Mouse (Mus musculus) midbrain, embryonic 11.5 days (tissue): ENCODE data around the gene Il25. TPM values are rescaled to one million over a fixed set of nuclear protein-coding genes. Genes with fewer than 3 reads are reported as not detected.

Source experiments
- ATAC-seq: fragments of 200-750 bp; cut with Nextera tagmentation; 2 replicates; pipeline ENCODE4 v1.8.0; 2017; ENCODE audit warnings: moderate TSS enrichment, moderate library complexity; ENCODE audit not compliant: low FRiP score
- DNase-seq: peaks from one replicate; pipeline ENCODE4 v3.0.0; 2015; ENCODE audit warnings: low spot score; ENCODE audit errors: missing footprints
- H3K27ac ChIP-seq: fragments of 300-500 bp; sonication (generic); 2 replicates; pipeline ENCODE4 v1.5.1; 2014; ENCODE audit warnings: low read depth, low read length
- H3K27me3 ChIP-seq: fragments of 300-500 bp; sonication (generic); 2 replicates; pipeline ENCODE4 v1.6.1; 2014; ENCODE audit warnings: mild to moderate bottlenecking, low read length, moderate library complexity, mixed read lengths; ENCODE audit not compliant: control insufficient read depth, insufficient read depth
- H3K36me3 ChIP-seq: fragments of 300-500 bp; sonication (generic); 2 replicates; pipeline ENCODE4 v1.6.1; 2014; ENCODE audit warnings: mild to moderate bottlenecking, low read length, moderate library complexity, mixed read lengths; ENCODE audit not compliant: control insufficient read depth, insufficient read depth
- H3K4me1 ChIP-seq: fragments of 300-500 bp; sonication (generic); 2 replicates; pipeline ENCODE4 v1.6.1; 2014; ENCODE audit warnings: low read length; ENCODE audit not compliant: control insufficient read depth, insufficient read depth
- H3K4me2 ChIP-seq: fragments of 300-500 bp; sonication (generic); 2 replicates; pipeline ENCODE4 v1.6.1; 2014; ENCODE audit warnings: mild to moderate bottlenecking, moderate library complexity
- H3K4me3 ChIP-seq: fragments of 300-500 bp; sonication (generic); 2 replicates; pipeline ENCODE4 v1.5.1; 2014; ENCODE audit warnings: low read depth, low read length
- H3K9ac ChIP-seq: fragments of 300-500 bp; sonication (generic); 2 replicates; pipeline ENCODE4 v1.6.1; 2014; ENCODE audit warnings: low read length
- H3K9me3 ChIP-seq: fragments of 300-500 bp; sonication (generic); 2 replicates; pipeline ENCODE4 v1.6.1; 2016; ENCODE audit warnings: low read length; ENCODE audit not compliant: control insufficient read depth
- WGBS: fragments of 180-500 bp; shearing (Covaris S2); extraction: QIAGEN DNeasy Blood & Tissue Kit; methylation state at CpG from one replicate; pipeline ENCODE4 v1.1.7; 2014; 5-methylcytosine and 5-hydroxymethylcytosine counted together
- polyA plus RNA-seq: library from polyadenylated mRNA; unstranded; fragments of >200 nt; fragmentation: Nextera tagmentation; extraction: Ambion mirVana; gene quantifications from 2 replicates; pipeline ENCODE4 v1.2.1, GENCODE M21; 2014

The Il25 gene
- polyA plus RNA-seq: not detected in 2 replicates

DNA sequence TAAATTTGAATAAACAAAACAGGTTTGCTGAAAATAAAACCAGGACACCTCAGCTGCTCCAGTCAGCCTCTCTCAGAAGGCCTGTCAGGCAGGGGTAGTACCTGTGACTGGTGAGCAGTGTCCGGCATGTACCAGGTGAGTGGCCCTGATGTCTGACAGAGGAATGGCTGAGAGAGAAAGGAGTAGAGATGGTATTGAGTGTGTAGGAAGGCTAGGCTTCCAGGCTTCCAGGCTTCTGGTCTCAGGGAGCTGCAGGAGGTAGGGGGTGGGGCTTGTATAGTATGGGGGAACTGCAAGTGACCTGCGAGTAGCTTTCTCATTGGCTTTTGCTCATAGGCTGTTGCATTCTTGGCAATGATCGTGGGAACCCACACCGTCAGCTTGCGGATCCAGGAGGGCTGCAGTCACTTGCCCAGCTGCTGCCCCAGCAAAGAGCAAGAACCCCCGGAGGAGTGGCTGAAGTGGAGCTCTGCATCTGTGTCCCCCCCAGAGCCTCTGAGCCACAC, at the start of gene Il25:
Gene Il25 (plus strand): TSS at position 51 of the 506 bp plus-strand sequence.
- H3K4me2 ChIP-seq: no peak within 1 kb of the TSS
- 40% methylated on average over 6 of the region's 6 CpGs for WGBS
- DNase-seq (no peak), ATAC-seq (no peak)
- H3K4me1 ChIP-seq: peaks cover under 1% of the 10 kb centered on the region; the same call in 1 of the 2 replicates
- H3K9ac ChIP-seq: no peak within 1 kb of the TSS
- no peak within 1 kb of the TSS for H3K27ac ChIP-seq
- no peaks in the 10 kb centered on the region for H3K36me3 ChIP-seq
- H3K4me3 ChIP-seq: no peak within 1 kb of the TSS
- H3K9me3 ChIP-seq: no peaks in the 10 kb centered on the region
- no peaks in the 10 kb centered on the region for H3K27me3 ChIP-seq

DNA sequence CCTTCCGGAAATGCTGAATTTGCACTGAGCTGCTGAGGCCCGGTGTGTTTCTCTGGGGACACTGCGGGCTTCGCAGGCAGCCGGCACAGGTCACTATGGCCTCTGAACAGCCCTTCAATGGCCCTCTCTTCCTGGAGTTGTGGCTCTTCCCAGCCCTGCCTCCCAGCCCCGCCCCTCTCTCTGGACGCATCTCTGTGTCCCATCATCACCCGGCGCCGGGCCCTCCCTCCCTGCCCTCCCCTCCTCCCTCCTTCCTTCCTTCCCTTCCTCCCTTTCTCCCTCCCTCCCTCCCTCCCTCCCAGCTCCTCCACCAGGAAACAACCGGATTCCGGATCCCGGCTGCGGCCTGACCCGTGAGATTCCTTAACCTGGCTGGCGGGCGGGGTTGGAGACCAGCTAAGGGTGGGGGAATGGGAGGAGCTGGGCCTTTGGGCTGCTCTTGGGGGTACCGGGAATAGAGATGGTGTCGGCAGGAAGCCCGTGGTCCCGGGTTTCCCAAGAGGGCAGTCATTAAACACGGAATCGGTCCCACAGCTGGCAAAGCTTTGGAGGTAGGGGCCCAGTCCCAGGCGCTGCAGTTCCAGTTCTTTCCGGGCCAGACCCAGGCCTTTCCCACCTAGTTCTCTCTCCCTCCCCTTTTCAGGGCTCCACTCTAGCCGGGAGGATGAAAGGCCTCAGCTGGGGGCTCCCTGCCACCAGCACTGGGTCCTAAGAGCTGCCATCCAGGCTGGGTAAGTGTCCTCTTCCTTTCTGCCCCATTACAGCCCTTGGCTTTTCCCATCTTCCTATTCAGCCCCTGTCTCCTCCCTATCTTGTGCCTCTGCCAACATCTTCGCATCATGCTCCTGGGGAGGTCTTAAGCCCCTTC, 49.1 kb upstream of the Il25 start, which contains the start of the genes Bcl2l2 and Gm20521:
Gene Bcl2l2 (plus strand): TSS at position 224 of the 868 bp plus-strand sequence.
Gene Gm20521 (plus strand): TSS at position 288 of the 868 bp plus-strand sequence.
- peak within 1 kb of the TSS; percentile 75 for H3K9ac ChIP-seq
- no peaks in the 10 kb centered on the region for H3K36me3 ChIP-seq
- peak within 1 kb of the TSS; percentile 47 for H3K4me3 ChIP-seq

GRCm38 (mm10) chr14:54884022-54884712, 48.3 kb upstream of the Il25 start:
- peaks cover 14% of the 10 kb centered on the region for H3K4me1 ChIP-seq
- 40% methylated on average over 21 of the region's 21 CpGs for WGBS
- peak overlapping the region; percentile 47 for H3K4me3 ChIP-seq
- no peak overlapping the region for H3K27ac ChIP-seq
- H3K9me3 ChIP-seq: no peaks in the 10 kb centered on the region
- ATAC-seq (no peak), DNase-seq (peak; percentile 73)
- H3K9ac ChIP-seq: peak overlapping the region; percentile 75
- no peaks in the 10 kb centered on the region for H3K27me3 ChIP-seq
- H3K4me2 ChIP-seq: peak overlapping the region; percentile 69
- H3K36me3 ChIP-seq: no peaks in the 10 kb centered on the region

More for the DNA sequence above, 49.1 kb upstream of the Il25 start, which contains the start of the genes Bcl2l2 and Gm20521:
- Histone ChIP-seq H3K4me2 (peak within 1 kb of the TSS; percentile 69), H3K27me3 (no peaks in the 10 kb centered on the region), H3K27ac (peak within 1 kb of the TSS; percentile 55), H3K9me3 (no peaks in the 10 kb centered on the region), H3K4me1 (peaks cover 14% of the 10 kb centered on the region)
- ATAC-seq: peak; percentile 93
- DNase-seq: peak; percentile 98
- under 1% methylated on average over 27 of the region's 27 CpGs for WGBS

- DNase-seq (no peak), ATAC-seq (no peak)
- H3K4me2 ChIP-seq: no peak overlapping the region
- H3K4me3 ChIP-seq: no peak overlapping the region
- no peaks in the 10 kb centered on the region for H3K36me3 ChIP-seq
- H3K9ac ChIP-seq: no peak overlapping the region
- no peak overlapping the region for H3K27ac ChIP-seq
- peaks cover 14% of the 10 kb centered on the region for H3K4me1 ChIP-seq
- WGBS: 94% methylated on average over 11 of the region's 11 CpGs
- no peaks in the 10 kb centered on the region for H3K27me3 ChIP-seq
- no peaks in the 10 kb centered on the region for H3K9me3 ChIP-seq
These were observed 47.2 kb upstream of the Il25 start for GRCm38 (mm10) chr14:54885309-54885708.

DNA sequence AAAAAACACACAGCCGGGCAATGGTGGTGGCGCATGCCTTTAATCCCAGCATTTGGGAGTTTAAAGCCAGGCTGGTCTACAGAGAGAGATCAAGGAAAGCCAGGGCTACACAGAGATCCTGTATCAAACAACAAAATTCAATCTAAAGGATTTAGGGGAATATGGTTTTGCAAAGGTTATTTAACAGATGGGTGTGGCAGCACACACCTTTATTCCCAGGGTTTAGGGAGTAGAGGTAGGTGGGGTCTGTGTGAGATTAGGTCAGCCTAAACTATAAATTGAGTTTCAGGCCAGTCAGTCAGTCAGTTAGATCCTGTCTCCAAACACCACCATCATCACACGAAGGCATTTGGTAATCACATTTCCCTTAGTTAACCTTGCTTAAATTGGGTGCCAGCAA, 40.3 kb upstream of the Il25 start, which contains the start of gene Pabpn1:
Gene Pabpn1 (plus strand): TSS at position 301 of the 400 bp plus-strand sequence.
- peak within 1 kb of the TSS; percentile 61 for H3K9ac ChIP-seq
- DNase-seq (no peak), ATAC-seq (no peak)
- peak within 1 kb of the TSS; percentile 99 for H3K4me3 ChIP-seq
- no peaks in the 10 kb centered on the region for H3K9me3 ChIP-seq
- H3K27ac ChIP-seq: peak within 1 kb of the TSS; percentile 72
- H3K4me1 ChIP-seq: peaks cover 12% of the 10 kb centered on the region; the same call in 1 of the 2 replicates
- H3K27me3 ChIP-seq: no peaks in the 10 kb centered on the region
- peaks cover 8% of the 10 kb centered on the region for H3K36me3 ChIP-seq
- H3K4me2 ChIP-seq: peak within 1 kb of the TSS; percentile 50
- 96% methylated on average over 3 of the region's 3 CpGs for WGBS

DNA sequence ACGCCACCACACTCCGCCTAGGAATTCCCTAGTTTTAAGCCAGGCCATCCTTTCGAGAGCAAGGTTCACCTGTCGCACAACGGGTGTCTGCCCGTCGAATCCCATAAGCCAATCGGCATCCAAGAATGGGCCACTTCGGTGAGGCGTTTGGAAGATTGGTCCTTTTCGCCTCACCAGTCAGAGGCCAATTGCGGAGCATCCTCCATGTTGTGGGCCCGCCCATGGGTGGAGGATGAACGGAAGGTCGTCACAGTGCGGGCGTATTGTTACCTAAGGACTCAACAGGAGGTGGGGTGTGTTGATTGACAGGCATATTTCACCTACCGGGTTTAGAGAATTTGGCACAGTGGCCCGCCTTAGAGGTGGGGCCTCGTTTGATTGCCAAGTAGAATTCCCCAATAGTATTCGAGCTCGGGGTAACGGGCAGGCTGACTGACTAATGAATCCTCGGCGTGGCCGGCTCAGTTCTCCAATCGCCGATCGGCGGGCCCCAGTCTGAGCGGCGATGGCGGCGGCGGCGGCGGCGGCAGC, 38.8 kb upstream of the Il25 start:
- H3K27ac ChIP-seq: peak overlapping the region; percentile 94
- H3K27me3 ChIP-seq: no peaks in the 10 kb centered on the region
- DNase-seq: peak; percentile 99
- H3K4me3 ChIP-seq: peak overlapping the region; percentile 99
- peak overlapping the region; percentile 100 for H3K9ac ChIP-seq
- WGBS: under 1% methylated on average over 38 of the region's 38 CpGs
- H3K4me1 ChIP-seq: peaks cover 12% of the 10 kb centered on the region; the same call in 1 of the 2 replicates
- H3K36me3 ChIP-seq: peaks cover 20% of the 10 kb centered on the region
- H3K9me3 ChIP-seq: no peaks in the 10 kb centered on the region
- peak overlapping the region; percentile 78 for H3K4me2 ChIP-seq
- ATAC-seq: peak; percentile 99

- H3K4me3 ChIP-seq: peak overlapping the region; percentile 99
- H3K36me3 ChIP-seq: peaks cover 20% of the 10 kb centered on the region
- H3K4me1 ChIP-seq: peaks cover 12% of the 10 kb centered on the region; the same call in 1 of the 2 replicates
- H3K9ac ChIP-seq: peak overlapping the region; percentile 100
- no peaks in the 10 kb centered on the region for H3K27me3 ChIP-seq
- WGBS: under 1% methylated on average over 53 of the region's 54 CpGs
- peak overlapping the region; percentile 78 for H3K4me2 ChIP-seq
- peak; percentile 96 for DNase-seq
- H3K27ac ChIP-seq: peak overlapping the region; percentile 94
- peak; percentile 66 for ATAC-seq
- no peaks in the 10 kb centered on the region for H3K9me3 ChIP-seq
These were observed 38.0 kb upstream of the Il25 start for GRCm38 (mm10) chr14:54894296-54895151.

GRCm38 (mm10) chr14:54897445-54897844, 35.0 kb upstream of the Il25 start:
- no peak overlapping the region for H3K27ac ChIP-seq
- no peak overlapping the region for H3K4me3 ChIP-seq
- no peak overlapping the region for H3K9ac ChIP-seq
- no peaks in the 10 kb centered on the region for H3K9me3 ChIP-seq
- no peak for DNase-seq
- no peak for ATAC-seq
- no peaks in the 10 kb centered on the region for H3K27me3 ChIP-seq
- no peak overlapping the region for H3K4me2 ChIP-seq
- peaks cover 12% of the 10 kb centered on the region; the same call in 1 of the 2 replicates for H3K4me1 ChIP-seq
- H3K36me3 ChIP-seq: peaks cover 20% of the 10 kb centered on the region
- 73% methylated on average over 2 of the region's 2 CpGs for WGBS
